Mouse (Mus musculus): ENCODE results near the gene Supt20.

DNA sequence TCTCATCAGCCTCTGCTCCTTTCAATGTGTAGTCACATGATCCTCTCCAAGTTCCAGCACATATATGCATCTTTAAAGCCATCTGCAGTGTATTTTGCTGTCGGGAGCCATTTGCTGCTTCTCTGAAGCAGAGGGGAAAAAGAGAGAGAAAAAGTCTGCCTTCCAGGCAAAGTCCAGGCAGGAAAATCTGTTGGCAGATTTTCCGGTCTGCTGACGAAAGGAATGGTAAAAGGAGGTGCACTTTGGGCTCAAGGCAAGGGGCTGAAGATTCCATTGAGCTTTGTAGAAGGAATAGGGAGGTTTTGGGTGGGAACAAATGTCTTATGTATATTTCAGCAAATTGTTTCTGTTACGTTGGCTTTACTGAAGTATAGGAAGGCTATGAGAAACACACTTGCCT is 41.0 kb upstream of the Supt20 start:
- no peak for TF ChIP-seq GATA1 (IDR thresholded peaks at IDR 0.05; ENCODE audit: low read length)
- TF ChIP-seq TAL1 (IDR thresholded peaks at IDR 0.05; ENCODE audit: low read length), result no peak
